In the genomic region with DNA sequence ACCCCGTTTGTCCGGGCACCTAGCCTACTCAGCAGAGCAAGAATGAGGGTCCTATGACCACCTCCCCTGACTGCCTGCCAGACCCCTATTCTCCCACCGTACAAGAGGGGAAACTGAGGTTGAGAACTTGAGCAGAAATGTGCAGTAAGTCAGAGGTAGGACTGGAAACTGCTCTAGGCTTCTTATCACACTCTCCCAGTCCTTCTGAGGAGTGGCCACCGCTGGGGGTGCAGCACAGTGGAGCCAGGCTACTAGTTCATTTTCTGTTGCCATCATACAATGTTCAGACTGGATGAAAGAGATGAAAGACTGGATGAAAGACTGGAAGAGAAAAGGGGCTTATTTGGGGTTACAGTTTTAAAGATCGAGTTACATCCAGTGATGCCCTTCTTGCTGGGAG, we compare ENCODE assay signal across 22 mouse cellular contexts.
A peak's percentile ranks its signal among the peaks of the same experiment; 100 is the strongest.
DNase-seq lines count a peak whose midpoint lies in the region; ATAC-seq and TF ChIP-seq lines count a peak whose summit lies in the region.
"Had no signal": no experiment of that assay in that cellular context is flagged by ENCODE, and none has a peak within 500 bp of the region (broad histone marks: within the 10 kb centered on the region; RNA-seq: fewer than 3 reads in every experiment).

No protein-coding gene starts in this region.

- H3K27me3 ChIP-seq in heart, embryonic 10.5 days (ENCODE audit: insufficient read depth, poor library complexity, severe bottlenecking): no peaks in the 10 kb centered on the region
- no peaks in the 10 kb centered on the region; the same call in 1 of the 2 replicates for H3K27me3 ChIP-seq in liver, embryonic 13.5 days
- H3K27me3 ChIP-seq in forebrain, embryonic 13.5 days: no peaks in the 10 kb centered on the region
- H3K27me3 ChIP-seq: hindbrain, embryonic 13.5 days; intestine, embryonic 15.5 days; Patski had no signal

- ATAC-seq in liver, embryonic 13.5 days (ENCODE audit: low read depth): no peak; the same call in 1 of the 2 replicates
- no peak for ATAC-seq in forebrain, embryonic 13.5 days
- ATAC-seq: forebrain, embryonic 14.5 days; forebrain, postnatal 0 days; hindbrain, embryonic 16.5 days; intestine, embryonic 15.5 days; Patski had no signal

- intact Hi-C loops in heart, postnatal 36 days (cut with DNase I): loop anchor here (5.0 kb wide), 1 partner anchor 79 kb away; a partner anchor contains a TSS
- intact Hi-C loops in left cerebral cortex, adult 2 months (cut with DNase I): loop anchor here (5.0 to 10.0 kb wide), 2 partner anchors 194 to 244 kb away; no protein-coding TSS in a partner anchor

- H3K4me1 ChIP-seq in heart, embryonic 10.5 days: peaks cover 8% of the 10 kb centered on the region
- peaks cover 10% of the 10 kb centered on the region for H3K4me1 ChIP-seq in liver, embryonic 13.5 days (replicated peaks)
- no peaks in the 10 kb centered on the region for H3K4me1 ChIP-seq in forebrain, embryonic 13.5 days
- H3K4me1 ChIP-seq: forebrain, embryonic 10.5 days; intestine, embryonic 15.5 days had no signal

- no peak for DNase-seq in heart, embryonic 10.5 days (ENCODE audit: low spot score)
- DNase-seq in heart, postnatal 36 days: no peak
- DNase-seq in c-Kit-positive CD71-positive TER-119-positive erythroid progenitor cells, embryonic 14.5 days (ENCODE audit: low spot score): peak; percentile 14
- peak; percentile 8 for DNase-seq in liver, embryonic 13.5 days
- DNase-seq in left cerebral cortex, adult 2 months (ENCODE audit: extremely low spot score in 1 of 2, low spot score in 2 of 2): no peak
- DNase-seq: adrenal gland, adult 2 months; adrenal gland, postnatal 14 days; cerebellum, adult 18-20 months; cerebellum, adult 9-10 months; cerebellum, postnatal 14 days; forebrain, postnatal 0 days; gastrocnemius, postnatal 25 days; heart, adult 18-20 months; heart, postnatal 14 days had no signal

- no peak for TF ChIP-seq CTCF in left cerebral cortex, adult 2 months (IDR thresholded peaks at IDR 0.05)

- no peaks in the 10 kb centered on the region for H3K36me3 ChIP-seq in heart, embryonic 10.5 days
- H3K36me3 ChIP-seq in liver, embryonic 13.5 days: no peaks in the 10 kb centered on the region
- H3K36me3 ChIP-seq in forebrain, embryonic 13.5 days (ENCODE audit: poor library complexity, severe bottlenecking): no peaks in the 10 kb centered on the region
- H3K36me3 ChIP-seq: forebrain, embryonic 10.5 days; heart, embryonic 13.5 days; hindbrain, embryonic 13.5 days; intestine, embryonic 15.5 days had no signal

- H3K9me3 ChIP-seq in heart, embryonic 10.5 days: no peaks in the 10 kb centered on the region
- no peaks in the 10 kb centered on the region for H3K9me3 ChIP-seq in liver, embryonic 13.5 days (replicated peaks)
- H3K9me3 ChIP-seq in forebrain, embryonic 13.5 days (replicated peaks): no peaks in the 10 kb centered on the region
- H3K9me3 ChIP-seq: forebrain, embryonic 10.5 days; heart, embryonic 13.5 days; hindbrain, embryonic 13.5 days; intestine, embryonic 15.5 days had no signal

- H3K9ac ChIP-seq in liver, embryonic 13.5 days: no peak overlapping the region
- H3K9ac ChIP-seq in forebrain, embryonic 13.5 days: no peak overlapping the region
- H3K9ac ChIP-seq: forebrain, postnatal 0 days; heart, embryonic 13.5 days; hindbrain, embryonic 13.5 days; intestine, embryonic 15.5 days had no signal

- 0 out of 2 replicates have a peak overlapping the region, but pooled peaks have one; percentile 2 for H3K27ac ChIP-seq in heart, embryonic 10.5 days
- H3K27ac ChIP-seq in liver, embryonic 13.5 days: no peak overlapping the region
- H3K27ac ChIP-seq in forebrain, embryonic 13.5 days: no peak overlapping the region
- no peak overlapping the region for H3K27ac ChIP-seq in left cerebral cortex, adult 2 months
- H3K27ac ChIP-seq: forebrain, embryonic 10.5 days; heart, embryonic 13.5 days; hindbrain, embryonic 13.5 days; intestine, embryonic 15.5 days had no signal

- WGBS in heart, embryonic 10.5 days: 80% methylated on average over 5 of the region's 5 CpGs
- WGBS in liver, embryonic 13.5 days (ENCODE audit: insufficient replicate concordance): 53% methylated on average over 5 of the region's 5 CpGs
- WGBS in forebrain, embryonic 13.5 days: 86% methylated on average over 5 of the region's 5 CpGs

- H3K4me2 ChIP-seq in liver, embryonic 13.5 days: no peak overlapping the region
- no peak overlapping the region for H3K4me2 ChIP-seq in forebrain, embryonic 13.5 days
- H3K4me2 ChIP-seq: heart, embryonic 13.5 days; hindbrain, embryonic 13.5 days; intestine, embryonic 15.5 days had no signal

- no peak overlapping the region for H3K4me3 ChIP-seq in heart, embryonic 10.5 days
- no peak overlapping the region for H3K4me3 ChIP-seq in liver, embryonic 13.5 days (replicated peaks)
- no peak overlapping the region for H3K4me3 ChIP-seq in forebrain, embryonic 13.5 days
- H3K4me3 ChIP-seq in left cerebral cortex, adult 2 months: no peak overlapping the region
- H3K4me3 ChIP-seq: forebrain, embryonic 10.5 days; heart, embryonic 13.5 days; hindbrain, embryonic 13.5 days; intestine, embryonic 15.5 days had no signal

Comparison
In these comparisons a context has a peak if more than half of its experiments do, and no peak if none do; other contexts are left out.
1. DNase-seq: peak in c-Kit-positive CD71-positive TER-119-positive erythroid progenitor cells, embryonic 14.5 days (single experiment) and liver, embryonic 13.5 days (single experiment); none in heart, embryonic 10.5 days (single experiment), heart, postnatal 36 days (0 of 2) and left cerebral cortex, adult 2 months (0 of 2).